In genomic region chr6:48629661-48630034, GRCm38 (mm10) we compare ENCODE assay signal across 9 mouse cellular contexts. TPM values are rescaled to one million over a fixed set of nuclear protein-coding genes. Genes with fewer than 3 reads are reported as not detected.
DNase-seq lines count a peak whose midpoint lies in the region; ATAC-seq and TF ChIP-seq lines count a peak whose summit lies in the region.
"Had no signal": no experiment of that assay in that cellular context is flagged by ENCODE, and none has a peak within 500 bp of the region (broad histone marks: within the 10 kb centered on the region; RNA-seq: fewer than 3 reads in every experiment).

No protein-coding gene starts in this region.

- peaks cover 39% of the 10 kb centered on the region for H3K27me3 ChIP-seq in lung, embryonic 16.5 days (ENCODE audit: control insufficient read depth, insufficient read depth, low read depth, low read length)
- no peaks in the 10 kb centered on the region for H3K27me3 ChIP-seq in forebrain, postnatal 0 days (ENCODE audit: insufficient read depth, low read length)
- peaks cover 21% of the 10 kb centered on the region; the same call in 1 of the 2 replicates for H3K27me3 ChIP-seq in stomach, embryonic 14.5 days (ENCODE audit: control insufficient read depth, insufficient read depth, low read length)

- H3K9me3 ChIP-seq in lung, embryonic 16.5 days (ENCODE audit: control insufficient read depth, low read length), result no peaks in the 10 kb centered on the region
- H3K9me3 ChIP-seq in forebrain, postnatal 0 days (ENCODE audit: low read length), result no peaks in the 10 kb centered on the region
- H3K9me3 ChIP-seq in stomach, embryonic 14.5 days (ENCODE audit: control insufficient read depth, low read depth, low read length), result no peaks in the 10 kb centered on the region

- H3K4me2 ChIP-seq in lung, embryonic 16.5 days (ENCODE audit: low read depth, low read length), result peak overlapping the region; percentile 63
- peak overlapping the region; percentile 82 for H3K4me2 ChIP-seq in forebrain, postnatal 0 days (ENCODE audit: low read depth)
- peak overlapping the region; percentile 88 for H3K4me2 ChIP-seq in stomach, embryonic 14.5 days (replicated peaks; ENCODE audit: low read depth, low read length)

- no peaks in the 10 kb centered on the region for H3K36me3 ChIP-seq in lung, embryonic 16.5 days (ENCODE audit: control insufficient read depth, insufficient read depth, low read length)
- H3K36me3 ChIP-seq in forebrain, postnatal 0 days (ENCODE audit: insufficient read depth), result 0 out of 2 replicates have a peak, but pooled peaks cover 6% of the 10 kb centered on the region
- H3K36me3 ChIP-seq in stomach, embryonic 14.5 days (ENCODE audit: control insufficient read depth, insufficient read depth, low read length), result no peaks in the 10 kb centered on the region

- H3K4me1 ChIP-seq in lung, embryonic 16.5 days (replicated peaks; ENCODE audit: control insufficient read depth, insufficient read depth, low read length), result peaks cover 17% of the 10 kb centered on the region
- H3K4me1 ChIP-seq in forebrain, postnatal 0 days (ENCODE audit: insufficient read depth), result peaks cover 6% of the 10 kb centered on the region
- 0 out of 2 replicates have a peak, but pooled peaks cover 4% of the 10 kb centered on the region for H3K4me1 ChIP-seq in stomach, embryonic 14.5 days (ENCODE audit: control insufficient read depth, insufficient read depth, low read length)

- peak overlapping the region; percentile 56 for H3K9ac ChIP-seq in lung, embryonic 16.5 days (ENCODE audit: low read length)
- H3K9ac ChIP-seq in forebrain, postnatal 0 days, result peak overlapping the region; percentile 54
- peak overlapping the region; percentile 25; the same call in 1 of the 2 replicates for H3K9ac ChIP-seq in stomach, embryonic 14.5 days (replicated peaks; ENCODE audit: low read depth, low read length)

- peak overlapping the region; percentile 46 for H3K4me3 ChIP-seq in lung, embryonic 16.5 days (ENCODE audit: low read length)
- peak overlapping the region; percentile 44 for H3K4me3 ChIP-seq in forebrain, postnatal 0 days (ENCODE audit: low read depth, low read length)
- peak overlapping the region; percentile 35 for H3K4me3 ChIP-seq in stomach, embryonic 14.5 days (ENCODE audit: low read depth, low read length)

- no peak for ATAC-seq in lung, embryonic 16.5 days (ENCODE audit: low read depth)
- ATAC-seq in forebrain, postnatal 0 days, result no peak; the same call in none of the 2 replicates
- 0 out of 2 replicates have a peak, but pooled peaks have one; percentile 15 for ATAC-seq in stomach, embryonic 14.5 days (ENCODE audit: insufficient number of reproducible peaks, insufficient read depth, low FRiP score, low read depth)

- H3K27ac ChIP-seq in lung, embryonic 16.5 days (ENCODE audit: low read length), result no peak overlapping the region
- peak overlapping the region; percentile 57; the same call in 1 of the 2 replicates for H3K27ac ChIP-seq in forebrain, postnatal 0 days (ENCODE audit: low read depth, low read length)
- H3K27ac ChIP-seq in stomach, embryonic 14.5 days (ENCODE audit: low read length), result no peak overlapping the region

- WGBS in lung, embryonic 16.5 days, result 12% methylated on average over 13 of the region's 13 CpGs
- WGBS in forebrain, postnatal 0 days, result 27% methylated on average over 13 of the region's 13 CpGs
- 16% methylated on average over 13 of the region's 13 CpGs for WGBS in stomach, embryonic 14.5 days

- DNase-seq in lung, postnatal 36 days, result no peak
- no peak for DNase-seq in forebrain, postnatal 0 days
- DNase-seq in kidney, postnatal 4 days, result peak; percentile 41 to 62
- no peak for DNase-seq in thymus, postnatal 0 days (ENCODE audit: low spot score)
- DNase-seq in layer of hippocampus, postnatal 25 days (ENCODE audit: extremely low spot score in 1 of 2, low spot score in 1 of 2), result no peak
- no peak for DNase-seq in layer of hippocampus, postnatal 14 days (ENCODE audit: low spot score in 2 of 2)

- TF ChIP-seq CTCF in forebrain, postnatal 0 days (IDR thresholded peaks at IDR 0.05; ENCODE audit: low read depth), result no peak; the same call in 1 of the 2 replicates

RNA-seq across cellular contexts. Expression of gene AI854703, which starts 3.1 kb away (rescaled TPM):
- polyA plus RNA-seq in lung, embryonic 16.5 days (2015; fragmentation: Nextera tagmentation; extraction: Ambion mirVana), result 0.41 and 0.57 TPM in 2 replicates
- 24.4 and 24.5 TPM in 2 replicates for total RNA-seq in forebrain, postnatal 0 days (2014; rRNA removed)
- 18.5 and 23.8 TPM in 2 replicates for polyA plus RNA-seq in forebrain, postnatal 0 days (2015; fragmentation: Nextera tagmentation; extraction: Ambion mirVana)
- polyA plus RNA-seq in stomach, embryonic 14.5 days (2014; fragmentation: Nextera tagmentation; extraction: Ambion mirVana), result 0.94 and 1.1 TPM in 2 replicates
- 2.0 and 2.3 TPM in 2 replicates for polyA plus RNA-seq in thymus, postnatal 0 days (2015; fragmentation: Nextera tagmentation; extraction: Ambion mirVana)
- 10 to 100 TPM; 12.7 to 14.4 TPM for total RNA-seq in layer of hippocampus, postnatal 25 days (2021)
- 10 to 100 TPM; 12.5 to 13.7 TPM for total RNA-seq in layer of hippocampus, postnatal 14 days (2021)

RNA-seq across cellular contexts. Expression of gene Gimap8, which starts 17.4 kb away (rescaled TPM):
- 5.9 and 6.1 TPM in 2 replicates for polyA plus RNA-seq in lung, embryonic 16.5 days (2015; fragmentation: Nextera tagmentation; extraction: Ambion mirVana)
- total RNA-seq in forebrain, postnatal 0 days (2014; rRNA removed), result 0.69 and 2.2 TPM in 2 replicates
- polyA plus RNA-seq in forebrain, postnatal 0 days (2015; fragmentation: Nextera tagmentation; extraction: Ambion mirVana), result 0.45 and 0.46 TPM in 2 replicates
- polyA plus RNA-seq in stomach, embryonic 14.5 days (2014; fragmentation: Nextera tagmentation; extraction: Ambion mirVana), result 0.43 and 0.56 TPM in 2 replicates
- 11.8 and 12.8 TPM in 2 replicates for polyA plus RNA-seq in thymus, postnatal 0 days (2015; fragmentation: Nextera tagmentation; extraction: Ambion mirVana)
- total RNA-seq in layer of hippocampus, postnatal 25 days (2021), result under 1 TPM; 0.64 to 0.66 TPM
- total RNA-seq in layer of hippocampus, postnatal 14 days (2021), result 1 to 10 TPM; 1.0 to 1.4 TPM

RNA-seq across cellular contexts. Expression of gene Zfp775, which starts 27.8 kb away (rescaled TPM):
- 6.2 and 7.4 TPM in 2 replicates for polyA plus RNA-seq in lung, embryonic 16.5 days (2015; fragmentation: Nextera tagmentation; extraction: Ambion mirVana)
- 10.2 and 10.3 TPM in 2 replicates for total RNA-seq in forebrain, postnatal 0 days (2014; rRNA removed)
- polyA plus RNA-seq in forebrain, postnatal 0 days (2015; fragmentation: Nextera tagmentation; extraction: Ambion mirVana), result 8.9 and 11.5 TPM in 2 replicates
- polyA plus RNA-seq in stomach, embryonic 14.5 days (2014; fragmentation: Nextera tagmentation; extraction: Ambion mirVana), result 6.9 and 7.0 TPM in 2 replicates
- 6.8 and 6.9 TPM in 2 replicates for polyA plus RNA-seq in thymus, postnatal 0 days (2015; fragmentation: Nextera tagmentation; extraction: Ambion mirVana)
- total RNA-seq in layer of hippocampus, postnatal 25 days (2021), result 1 to 10 TPM; 7.4 to 7.6 TPM
- 1 to 10 TPM; 6.4 to 6.5 TPM for total RNA-seq in layer of hippocampus, postnatal 14 days (2021)

RNA-seq across cellular contexts. Expression of gene Gm44965, which starts 35.9 kb away (rescaled TPM):
- not detected in 2 replicates for polyA plus RNA-seq in lung, embryonic 16.5 days (2015; fragmentation: Nextera tagmentation; extraction: Ambion mirVana)
- total RNA-seq in forebrain, postnatal 0 days (2014; rRNA removed), result not detected in 2 replicates
- polyA plus RNA-seq in forebrain, postnatal 0 days (2015; fragmentation: Nextera tagmentation; extraction: Ambion mirVana), result 1.2 TPM in 1 of 2 replicates, not detected in the other
- polyA plus RNA-seq in stomach, embryonic 14.5 days (2014; fragmentation: Nextera tagmentation; extraction: Ambion mirVana), result not detected in 2 replicates
- not detected in 2 replicates for polyA plus RNA-seq in thymus, postnatal 0 days (2015; fragmentation: Nextera tagmentation; extraction: Ambion mirVana)
- not detected for total RNA-seq in layer of hippocampus, postnatal 25 days (2021)
- not detected for total RNA-seq in layer of hippocampus, postnatal 14 days (2021)
- total RNA-seq: neutrophil, adult 5-6 weeks had no signal

RNA-seq across cellular contexts. Expression of gene Repin1, which starts 36.0 kb away (rescaled TPM):
- 30.5 and 32.3 TPM in 2 replicates for polyA plus RNA-seq in lung, embryonic 16.5 days (2015; fragmentation: Nextera tagmentation; extraction: Ambion mirVana)
- 40.7 and 55.0 TPM in 2 replicates for total RNA-seq in forebrain, postnatal 0 days (2014; rRNA removed)
- polyA plus RNA-seq in forebrain, postnatal 0 days (2015; fragmentation: Nextera tagmentation; extraction: Ambion mirVana), result 26.4 and 29.3 TPM in 2 replicates
- 27.1 and 27.5 TPM in 2 replicates for polyA plus RNA-seq in stomach, embryonic 14.5 days (2014; fragmentation: Nextera tagmentation; extraction: Ambion mirVana)
- polyA plus RNA-seq in thymus, postnatal 0 days (2015; fragmentation: Nextera tagmentation; extraction: Ambion mirVana), result 15.5 and 15.6 TPM in 2 replicates
- 10 to 100 TPM; 40.4 to 46.9 TPM for total RNA-seq in layer of hippocampus, postnatal 25 days (2021)
- 10 to 100 TPM; 29.3 to 38.4 TPM for total RNA-seq in layer of hippocampus, postnatal 14 days (2021)

Comparison
In these comparisons a context has a peak if more than half of its experiments do, and no peak if none do; other contexts are left out.
1. DNase-seq: peak in kidney, postnatal 4 days (2 of 2); none in lung, postnatal 36 days (single experiment), forebrain, postnatal 0 days (single experiment), thymus, postnatal 0 days (single experiment), layer of hippocampus, postnatal 25 days (0 of 2) and layer of hippocampus, postnatal 14 days (0 of 2).
2. Peak in every context shown above with its lines, with median percentiles within 50 percentile points of each other: H3K4me2 ChIP-seq, H3K4me3 ChIP-seq and H3K9ac ChIP-seq.